Mouse (Mus musculus) heart, postnatal 25 days (tissue): ENCODE measurements around the gene Eps8l3. TPM values are rescaled to one million over a fixed set of nuclear protein-coding genes. Genes with fewer than 3 reads are reported as not detected.
"Not testable (repeated sequence)": the region's sequence is repeated elsewhere in the genome, so short reads cannot be mapped to it uniquely, and the experiment has no call there.

Experiments
- DNase-seq: peaks from one replicate; pipeline ENCODE4 v3.0.0; 2022; ENCODE audit warnings: low spot score
- intact Hi-C: fragments of 180-260 bp; cut with DNase I; formaldehyde crosslinking; loops from one replicate; pipeline ENCODE4 v1.15.1; 2025
- total RNA-seq, 2 experiments: library from RNA; stranded (reverse); gene quantifications; 2 replicates each; pipeline ENCODE4 v1.2.3; 2021

Gene Eps8l3
- total RNA-seq, 2 experiments from 2014 or later: not detected

DNA sequence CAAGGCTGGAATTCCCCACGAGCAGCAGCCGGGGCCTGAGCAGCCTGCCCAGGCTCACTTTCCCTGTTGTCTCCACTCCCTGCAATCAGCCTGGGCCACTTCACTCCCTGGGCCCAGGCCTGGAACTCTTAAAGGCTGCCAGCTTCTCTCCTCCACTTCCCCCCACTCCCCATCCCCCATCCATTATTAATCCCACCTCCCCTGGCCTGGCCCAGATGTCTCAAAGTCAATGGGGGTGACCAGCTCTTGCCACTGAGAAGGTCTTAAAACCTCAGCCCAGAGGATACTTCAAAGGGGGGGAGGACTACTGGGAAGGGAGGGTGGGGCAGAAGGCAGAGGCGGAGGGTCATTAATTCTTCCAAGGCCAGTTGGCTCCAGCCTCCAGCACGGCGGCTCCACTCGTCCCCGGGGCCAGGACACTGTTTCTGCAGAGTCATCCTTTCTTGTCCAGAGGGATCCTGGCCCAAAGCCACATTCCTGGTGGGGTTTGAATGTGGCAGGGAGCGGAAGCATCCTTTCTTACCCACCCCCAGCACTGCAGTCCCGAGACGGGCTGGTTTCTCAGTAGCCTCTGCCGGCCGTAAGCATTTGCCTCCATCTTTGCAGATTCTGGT lies 26.5 kb upstream of the Eps8l3 start:
- peak; percentile 58 for DNase-seq
- intact Hi-C loops: no loop called here

DNA sequence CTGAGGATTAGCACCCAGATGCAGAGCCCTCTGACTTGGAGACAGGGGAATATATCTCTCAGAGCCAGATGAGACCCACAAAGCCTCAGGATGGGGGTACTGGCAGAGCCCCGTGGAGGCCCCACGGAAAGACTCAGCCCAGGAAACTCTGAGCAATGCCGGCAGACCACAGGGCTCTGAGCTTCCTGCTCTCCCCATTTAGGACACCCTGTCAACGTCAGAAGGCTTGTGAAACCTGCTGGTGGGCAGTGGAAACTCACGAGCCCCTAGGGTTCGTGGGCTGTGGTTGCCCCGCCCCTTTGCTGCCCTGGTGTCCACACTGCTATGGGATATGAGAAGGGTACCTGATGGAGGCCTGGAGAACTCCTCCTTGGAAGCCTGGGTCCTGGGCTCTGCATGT lies 24.2 kb upstream of the Eps8l3 start:
- no peak for DNase-seq
- intact Hi-C loops: no loop called here

DNA sequence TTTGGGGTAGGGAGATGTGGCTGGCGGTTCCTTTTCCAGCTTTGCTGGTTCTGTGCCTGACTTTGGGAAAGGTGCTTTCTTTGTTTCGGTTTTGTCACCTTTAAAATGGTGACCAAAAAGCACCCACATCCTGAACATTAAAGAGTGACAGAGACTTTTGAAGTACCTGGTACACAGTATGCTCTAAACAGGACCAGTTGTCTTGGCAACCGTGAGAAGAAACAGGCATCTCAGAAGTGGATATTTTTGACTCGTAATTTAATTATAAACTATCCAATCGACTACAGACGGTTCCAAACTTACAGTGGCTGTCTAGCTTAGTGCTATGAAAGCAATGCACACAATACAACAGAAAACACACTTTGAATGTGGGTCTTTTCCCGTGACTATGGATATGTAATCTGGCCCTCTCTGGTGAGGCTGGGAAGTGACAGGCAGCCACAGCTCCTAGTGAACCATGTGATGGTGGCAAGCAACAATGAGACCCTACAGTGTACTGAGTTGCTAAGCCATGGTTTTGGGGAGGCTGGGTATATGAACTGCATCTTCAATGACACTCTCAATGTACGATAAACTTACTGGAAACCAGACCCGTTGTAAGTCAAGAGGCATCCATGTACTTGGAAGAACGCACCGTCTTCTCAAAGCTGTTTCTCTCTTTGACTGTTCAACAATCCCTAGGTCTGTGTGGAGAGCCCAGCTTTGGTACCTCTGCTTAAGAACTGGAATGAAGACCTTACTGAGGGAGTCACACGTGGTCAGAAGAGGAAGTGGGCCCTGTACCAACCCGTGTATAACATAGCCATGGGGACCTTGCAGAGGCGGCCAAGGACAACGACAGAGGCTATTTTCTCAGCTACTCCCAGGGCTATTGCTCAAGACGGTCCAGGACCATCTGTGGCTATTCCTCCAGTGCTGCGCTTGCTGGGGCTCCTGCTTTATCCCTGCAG lies 23.5 kb upstream of the Eps8l3 start:
- intact Hi-C loops: no loop called here
- DNase-seq: no peak

DNA sequence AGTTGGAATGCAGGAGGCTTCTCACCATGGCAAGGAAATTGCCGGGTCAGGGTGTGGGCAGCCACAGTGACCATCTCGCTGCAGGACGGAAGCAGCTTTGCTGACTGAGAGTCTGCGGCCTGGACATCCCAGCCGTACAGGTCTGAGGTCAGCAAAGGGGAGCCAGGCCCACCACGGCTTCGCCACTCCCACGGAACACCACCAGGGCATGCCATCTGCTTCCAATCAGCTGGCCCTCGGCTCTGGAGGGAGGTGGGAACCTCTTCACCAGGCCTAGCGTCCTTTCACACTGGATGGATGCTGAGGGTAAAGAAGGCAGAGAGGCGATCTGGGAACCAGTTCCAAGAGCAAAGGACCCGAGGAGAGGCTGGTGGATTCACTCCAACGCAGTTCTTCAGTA lies 21.7 kb upstream of the Eps8l3 start:
- intact Hi-C loops: no loop called here

DNA sequence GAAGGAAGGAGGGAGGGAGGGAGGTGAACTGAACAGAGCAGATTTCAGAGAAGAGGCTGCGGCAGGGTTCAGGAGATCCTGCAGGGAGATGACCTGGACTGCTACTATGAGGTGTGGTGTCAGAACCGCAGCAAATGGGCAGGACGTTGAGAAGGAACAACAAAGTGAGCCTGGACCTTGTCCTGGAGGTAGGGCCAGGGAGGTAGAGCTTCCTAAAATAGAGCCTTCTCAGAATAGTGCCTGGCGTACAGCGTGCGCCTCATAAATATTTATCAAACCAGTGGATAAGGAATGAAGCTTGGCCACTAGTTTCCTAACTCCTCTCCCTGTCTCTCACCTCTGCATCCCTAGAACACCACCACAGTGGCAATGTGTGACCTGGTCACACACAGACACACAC lies 19.4 kb upstream of the Eps8l3 start:
- intact Hi-C loops: no loop called here
- DNase-seq: no peak

More for the DNA sequence above, 21.7 kb upstream of the Eps8l3 start:
- no peak for DNase-seq

DNA sequence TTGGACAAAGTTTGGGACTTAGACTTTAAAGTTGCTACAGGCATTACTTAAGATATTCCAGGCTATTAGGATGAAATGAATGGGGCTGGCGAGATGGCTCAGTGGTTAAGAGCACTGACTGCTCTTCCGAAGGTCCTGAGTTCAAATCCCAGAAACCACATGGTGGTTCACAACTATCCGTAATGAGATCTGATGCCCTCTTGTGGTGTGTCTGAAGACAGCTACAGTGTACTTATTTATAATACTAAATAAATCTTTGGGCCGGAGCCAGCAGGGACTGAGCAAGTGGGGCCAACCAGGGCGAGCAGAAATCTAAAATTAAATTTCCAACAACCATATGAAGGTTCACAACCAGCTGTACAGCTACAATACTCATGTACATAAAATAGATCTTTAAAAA lies 15.5 kb upstream of the Eps8l3 start:
- intact Hi-C loops: loop anchor here (10.0 kb wide), 1 partner anchor 257 kb away; no protein-coding TSS in a partner anchor
- not testable (repeated sequence) for DNase-seq

DNA sequence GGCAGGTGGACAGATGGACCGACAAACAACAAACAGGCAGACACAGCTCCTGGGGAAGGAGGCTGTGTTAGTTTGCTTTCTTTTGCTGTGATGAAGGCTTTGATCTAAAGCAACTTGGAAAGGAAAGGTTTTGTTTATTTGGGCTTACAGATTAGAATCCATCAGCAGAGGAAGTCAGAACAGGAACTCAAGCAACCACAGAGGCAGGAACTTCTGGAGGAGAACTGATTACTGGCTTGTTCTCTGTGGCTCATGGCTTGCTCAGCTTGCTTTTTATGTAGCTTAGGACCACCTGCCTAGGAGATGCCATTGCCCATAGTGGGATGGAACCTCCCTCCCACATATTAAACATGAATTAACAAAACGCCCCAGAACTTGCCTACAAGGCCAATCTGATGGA lies 14.6 kb upstream of the Eps8l3 start:
- no peak for DNase-seq
- intact Hi-C loops: loop anchor here (10.0 kb wide), 1 partner anchor 258 kb away; no protein-coding TSS in a partner anchor

DNA sequence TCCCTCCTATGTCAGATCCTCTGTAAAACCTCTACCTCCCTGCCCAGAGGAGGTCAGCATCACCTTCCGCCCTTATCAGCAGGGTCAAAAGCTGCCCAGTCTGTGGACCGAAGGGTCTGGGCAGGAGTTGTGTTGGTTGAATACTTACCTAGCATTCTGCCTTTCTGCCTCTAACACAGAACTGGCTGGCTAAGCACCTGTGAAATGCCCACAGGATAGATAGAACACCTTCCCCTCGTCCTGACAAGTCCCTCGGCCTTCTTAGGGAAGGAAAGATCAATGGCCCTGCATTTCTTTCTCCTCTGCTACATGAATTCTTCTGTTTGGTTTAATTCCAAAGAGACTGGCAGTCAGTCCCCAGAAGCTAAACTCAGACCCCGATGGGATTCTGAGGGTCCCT lies 13.6 kb upstream of the Eps8l3 start:
- DNase-seq: no peak
- intact Hi-C loops: loop anchor here (10.0 kb wide), 1 partner anchor 259 kb away; no protein-coding TSS in a partner anchor

DNA sequence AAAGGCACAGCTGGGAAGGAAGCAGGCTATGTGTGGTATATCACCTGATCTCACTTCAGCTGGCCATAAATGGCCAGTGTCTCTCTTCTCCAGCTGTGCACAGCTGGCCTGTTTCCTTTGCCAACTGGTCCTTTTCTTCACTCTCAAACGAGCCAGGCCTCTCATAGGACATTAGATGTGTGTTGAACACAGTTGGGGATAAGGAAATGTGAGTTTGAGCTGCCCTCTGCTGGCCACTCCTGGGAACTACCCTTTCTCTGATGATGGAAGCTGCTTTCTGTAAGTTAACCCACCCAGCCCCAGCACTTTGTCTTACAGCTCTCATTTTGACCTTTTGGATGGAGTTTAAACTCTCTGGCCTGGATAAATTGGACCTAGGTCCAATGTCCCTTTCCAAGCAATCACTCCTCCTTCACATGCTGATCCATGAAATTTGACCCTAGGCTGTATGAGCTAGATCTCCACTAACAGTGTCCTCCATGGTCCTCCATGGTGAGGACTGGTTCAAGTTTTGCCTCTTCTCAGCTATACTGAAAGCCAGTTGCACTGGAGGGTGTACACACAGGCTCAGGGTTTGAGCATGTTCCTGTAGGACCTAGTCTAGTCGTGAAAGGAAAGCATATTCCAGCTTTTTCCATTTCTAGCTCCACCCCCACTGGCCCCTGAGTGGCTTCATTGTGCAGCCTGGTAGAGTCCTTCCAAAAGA lies 13.0 kb upstream of the Eps8l3 start:
- intact Hi-C loops: loop anchor here (1.0 to 10.0 kb wide), 3 partner anchors 106 to 259 kb away; no protein-coding TSS in a partner anchor
- peak; percentile 81 for DNase-seq

DNA sequence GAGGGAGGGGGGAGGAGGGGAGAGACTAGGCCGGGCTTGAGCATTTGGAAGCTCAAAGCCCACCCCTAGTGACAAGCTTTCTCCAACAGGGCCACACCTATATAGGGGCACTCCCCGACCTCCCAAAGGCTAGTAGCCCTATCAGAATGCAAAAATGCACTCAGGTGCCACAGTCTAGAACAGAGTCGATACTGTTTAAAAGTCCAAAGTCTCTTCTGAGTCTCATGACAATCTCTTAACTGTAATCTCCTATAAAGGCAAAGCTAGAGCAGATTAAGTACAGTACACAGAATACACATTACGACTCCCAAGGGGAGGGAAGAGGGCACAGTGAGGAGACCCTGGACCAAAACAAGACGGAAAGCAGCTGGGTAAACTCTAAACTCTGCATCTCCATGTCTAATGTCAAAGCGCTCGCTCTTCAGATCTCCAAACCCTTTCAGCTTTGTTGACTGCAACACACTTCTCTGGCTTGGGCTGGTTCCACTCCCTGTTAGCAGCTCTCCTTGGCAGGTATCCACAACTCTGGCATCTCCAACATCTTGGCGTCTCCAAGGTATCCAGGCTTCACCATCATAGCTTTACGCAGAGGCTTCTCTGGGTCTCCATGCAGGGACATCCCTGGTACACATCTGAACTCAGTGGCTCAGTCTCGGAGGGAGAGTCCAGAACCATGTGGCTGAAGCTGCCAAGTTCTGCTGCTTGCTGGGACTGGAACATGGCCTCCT lies 11.5 kb upstream of the Eps8l3 start:
- intact Hi-C loops: loop anchor here (2.0 to 10.0 kb wide), 4 partner anchors 53 to 283 kb away; no protein-coding TSS in a partner anchor
- DNase-seq: no peak

DNA sequence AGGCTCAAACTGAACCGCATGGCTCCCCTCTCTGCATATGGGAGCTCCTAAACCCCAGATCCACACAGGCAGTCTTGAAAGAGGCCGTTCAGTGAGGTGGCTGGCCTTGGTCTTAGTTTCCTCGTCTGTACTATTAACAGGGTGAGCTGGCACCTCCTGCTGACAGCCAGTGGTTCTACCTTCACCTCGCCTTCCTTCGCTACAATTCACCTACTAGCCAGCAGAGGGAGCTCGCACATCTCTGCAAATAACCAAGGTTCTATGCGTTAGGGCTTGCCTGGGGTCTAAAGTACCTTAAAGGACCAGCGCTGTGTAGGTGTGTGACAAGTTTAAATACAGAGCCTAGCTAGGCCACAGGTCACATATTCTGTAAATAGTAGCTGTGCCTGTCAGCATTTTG lies 9.9 kb upstream of the Eps8l3 start:
- DNase-seq: peak; percentile 62
- intact Hi-C loops: loop anchor here (2.0 to 10.0 kb wide), 4 partner anchors 52 to 282 kb away; no protein-coding TSS in a partner anchor

DNA sequence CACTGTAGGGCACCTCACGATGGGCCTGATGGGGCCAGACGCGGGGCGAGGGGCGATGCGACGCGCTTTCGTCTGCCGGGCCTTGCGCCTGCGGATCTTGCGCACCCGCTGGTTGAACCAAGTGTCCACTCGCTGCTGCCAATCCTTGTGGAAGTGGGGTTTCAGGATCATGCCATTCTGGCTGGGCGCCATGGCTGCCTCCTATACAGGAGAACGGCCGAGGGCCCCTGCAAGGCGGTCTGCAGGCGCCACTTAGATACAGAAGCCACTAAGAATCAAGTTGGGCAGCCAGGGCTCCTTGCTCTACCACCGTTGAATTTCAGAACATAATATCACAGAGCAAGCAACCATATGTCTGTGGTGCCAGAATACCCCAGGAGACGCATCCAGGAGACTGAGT lies 8.6 kb upstream of the Eps8l3 start:
- no peak for DNase-seq
- intact Hi-C loops: loop anchor here (10.0 kb wide), 1 partner anchor 264 kb away; no protein-coding TSS in a partner anchor

DNA sequence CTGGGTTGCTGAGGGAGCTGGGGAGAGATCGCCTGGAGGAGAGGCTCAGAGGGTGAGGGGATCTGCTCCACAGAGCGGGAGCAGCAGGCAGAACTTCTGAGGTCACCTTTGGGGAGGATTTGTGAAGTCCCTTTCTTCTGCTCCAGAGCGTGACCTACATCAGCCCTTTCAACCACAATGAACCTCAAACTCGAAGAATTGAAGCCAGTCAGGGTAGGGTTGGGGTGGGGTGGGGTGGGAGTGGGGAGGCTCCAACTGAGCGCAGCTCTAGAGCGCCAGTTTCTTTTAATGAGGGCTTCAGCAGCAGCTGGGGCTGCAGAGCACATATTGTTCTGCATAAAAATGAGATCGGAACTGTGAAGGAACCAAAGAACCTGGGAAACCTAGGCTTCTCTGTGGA lies 7.9 kb upstream of the Eps8l3 start:
- intact Hi-C loops: loop anchor here (10.0 kb wide), 1 partner anchor 264 kb away; no protein-coding TSS in a partner anchor
- DNase-seq: no peak

DNA sequence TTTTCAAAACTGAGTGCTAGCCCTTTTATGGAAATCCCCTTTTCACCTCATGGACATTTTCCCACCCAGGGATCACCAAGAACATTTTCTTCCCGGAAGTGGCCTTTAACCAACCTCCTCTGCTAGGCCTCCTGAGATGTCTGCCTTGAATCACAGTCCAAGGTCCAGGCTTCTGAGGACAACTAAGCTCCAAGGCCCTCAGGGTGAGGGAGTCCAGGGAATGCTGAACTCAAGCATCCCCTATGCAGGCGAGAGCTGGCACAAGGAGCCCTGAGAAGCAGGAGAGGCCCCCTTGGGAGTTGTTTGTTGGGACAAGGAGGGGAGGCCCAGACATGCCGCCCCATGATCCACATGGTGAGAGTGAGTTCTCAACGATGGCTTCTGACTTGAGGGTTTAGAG lies 7.1 kb upstream of the Eps8l3 start:
- intact Hi-C loops: loop anchor here (10.0 kb wide), 1 partner anchor 265 kb away; no protein-coding TSS in a partner anchor
- no peak for DNase-seq

DNA sequence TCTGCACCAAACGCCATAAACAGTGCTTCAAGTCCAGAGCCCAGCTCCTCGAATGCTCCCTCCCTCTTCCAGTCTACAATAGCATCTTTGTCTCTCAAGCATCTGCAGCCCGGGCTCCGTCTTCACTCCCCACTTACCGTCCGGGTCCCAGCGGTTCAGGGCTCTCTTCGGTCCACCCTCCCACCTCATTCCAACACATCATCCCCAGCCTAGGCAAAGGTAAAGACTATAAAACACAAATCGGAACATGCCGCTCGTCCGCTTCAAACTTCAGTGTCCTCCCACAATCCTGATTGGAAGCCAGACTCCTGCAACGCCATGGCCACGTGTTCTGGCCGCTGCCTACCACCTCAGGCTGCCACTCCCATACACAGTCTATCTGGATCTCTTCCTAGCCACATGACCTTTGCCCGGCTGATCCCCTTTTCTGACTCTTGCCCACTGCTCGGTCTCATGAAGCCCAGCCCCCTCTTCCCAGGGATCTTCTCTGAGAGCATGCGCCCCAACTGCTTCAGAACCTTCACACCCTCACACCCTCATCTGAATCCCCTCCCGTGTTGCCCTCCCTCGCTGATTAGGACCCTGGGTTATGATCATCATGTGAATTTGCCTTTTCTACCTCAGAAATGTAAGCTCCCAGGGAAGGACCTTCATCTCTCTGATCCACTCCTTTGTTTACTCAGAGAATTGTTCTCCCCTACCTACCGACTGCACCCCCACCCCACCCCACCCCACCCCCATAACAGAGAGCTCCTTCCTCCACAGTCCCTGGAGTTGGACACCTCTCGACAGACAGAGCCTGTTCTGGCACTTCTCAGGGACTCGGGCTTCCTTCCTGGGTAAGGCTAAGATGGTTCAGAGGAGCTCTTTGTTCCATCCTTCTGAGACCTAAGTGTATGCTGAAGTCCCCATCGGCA lies 3.4 kb upstream of the Eps8l3 start:
- intact Hi-C loops: no loop called here
- DNase-seq: no peak

DNA sequence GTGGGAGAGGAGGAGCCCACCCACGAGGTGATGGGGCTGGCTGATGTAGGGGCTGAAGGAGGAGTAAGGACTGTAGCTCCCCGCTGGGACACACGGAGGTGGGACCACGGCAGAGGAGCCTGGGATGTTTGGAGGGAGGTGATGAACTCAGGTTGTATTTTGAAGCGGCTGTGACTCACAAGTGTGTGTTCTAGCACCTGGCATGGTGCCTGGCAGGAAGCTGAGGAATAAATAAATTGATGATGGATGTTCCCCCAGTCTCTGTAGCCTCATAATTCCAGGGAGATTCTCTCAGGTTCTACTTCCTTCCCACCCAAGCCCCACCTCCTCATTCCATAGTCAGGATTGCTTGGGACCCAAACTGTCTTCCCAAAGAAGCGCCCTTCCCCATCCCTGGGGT lies 1.8 kb upstream of the Eps8l3 start:
- DNase-seq: no peak
- intact Hi-C loops: no loop called here

DNA sequence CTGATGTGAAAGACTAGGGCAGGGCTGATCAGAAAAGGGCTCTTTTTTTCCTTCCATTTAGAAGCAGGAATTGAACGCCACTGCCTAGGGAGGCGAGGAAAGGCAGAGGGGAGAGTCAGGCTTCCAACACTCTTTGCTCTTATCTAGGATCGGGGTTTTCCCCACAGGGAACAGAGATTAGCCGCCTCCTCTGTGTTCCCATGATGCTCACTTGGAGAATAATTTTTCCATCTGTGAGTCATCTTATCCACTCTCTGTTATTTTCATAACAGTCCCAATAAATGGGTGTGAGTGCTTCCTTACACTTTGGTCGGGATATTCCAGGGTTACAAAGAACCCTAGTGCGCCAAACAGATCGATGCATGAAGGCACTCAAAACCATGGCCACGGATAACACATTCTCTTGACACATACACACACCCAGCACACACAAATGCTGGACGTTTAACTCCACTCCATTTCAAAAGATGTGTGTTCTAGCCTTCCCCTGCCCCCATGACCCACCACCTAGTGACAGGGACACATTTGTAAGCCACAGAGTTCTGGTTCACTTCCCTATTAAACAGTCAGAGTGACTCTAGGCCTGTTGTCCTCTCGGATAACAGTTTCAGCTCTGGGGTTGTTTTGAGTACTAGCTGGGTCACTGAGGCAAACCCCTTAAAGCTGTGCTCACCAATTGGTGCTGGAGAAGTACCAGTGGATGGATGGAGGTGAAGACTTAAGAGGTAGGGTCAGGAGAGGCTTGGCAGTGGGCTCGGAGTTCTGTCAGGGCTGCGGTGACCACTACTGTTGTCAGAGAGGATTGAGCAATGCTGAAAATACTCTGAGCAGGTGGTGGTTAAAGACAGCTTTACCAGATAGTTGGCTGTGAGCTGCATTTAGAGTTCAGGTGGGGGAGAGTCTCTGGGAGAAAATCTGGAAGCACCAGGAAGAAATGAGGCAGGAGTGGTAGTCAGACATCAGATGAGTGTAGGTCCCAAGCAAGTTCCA lies 1.0 kb downstream of the Eps8l3 start:
- DNase-seq: no peak

More for the DNA sequence above, 1.0 kb downstream of the Eps8l3 start:
- intact Hi-C loops: no loop called here
